Mouse (Mus musculus) lung, postnatal 0 days (tissue): ENCODE measurements around the gene Olfr979. TPM values are rescaled to one million over a fixed set of nuclear protein-coding genes. Genes with fewer than 3 reads are reported as not detected.
"Not testable (repeated sequence)": the region's sequence is repeated elsewhere in the genome, so short reads cannot be mapped to it uniquely, and the experiment has no call there.

Experiments
- ATAC-seq: fragments of 200-750 bp; cut with Nextera tagmentation; 2 replicates; pipeline ENCODE4 v1.8.0; 2017; ENCODE audit warnings: moderate library complexity
- DNase-seq: peaks from one replicate; pipeline ENCODE4 v3.0.0-alpha.2; 2016; ENCODE audit warnings: low spot score
- H3K27ac ChIP-seq: fragments of 300-500 bp; sonication (generic); 2 replicates; pipeline ENCODE4 v1.5.1; 2014; ENCODE audit warnings: antibody characterized with exemption, mild to moderate bottlenecking, low read length, mixed read lengths
- H3K27me3 ChIP-seq: fragments of 300-500 bp; sonication (generic); replicated peaks from 2 replicates; pipeline ENCODE4 v1.6.1; 2014; ENCODE audit warnings: low read length, mixed read lengths; ENCODE audit not compliant: insufficient read depth
- H3K36me3 ChIP-seq: fragments of 300-500 bp; sonication (generic); 2 replicates; pipeline ENCODE4 v1.6.1; 2014; ENCODE audit warnings: low read length, mixed read lengths; ENCODE audit not compliant: insufficient read depth
- H3K4me1 ChIP-seq: fragments of 300-500 bp; sonication (generic); 2 replicates; pipeline ENCODE4 v1.6.1; 2014; ENCODE audit warnings: antibody characterized with exemption, low read depth, low read length, mixed read lengths; ENCODE audit not compliant: insufficient read depth
- H3K4me2 ChIP-seq: fragments of 300-500 bp; sonication (generic); replicated peaks from 2 replicates; pipeline ENCODE4 v1.6.1; 2014; ENCODE audit warnings: low read depth, mild to moderate bottlenecking, low read length, moderate library complexity, mixed read lengths
- H3K4me3 ChIP-seq: fragments of 300-500 bp; sonication (generic); 2 replicates; pipeline ENCODE4 v1.5.1; 2014; ENCODE audit warnings: low read depth, low read length
- H3K9ac ChIP-seq: fragments of 300-500 bp; sonication (generic); replicated peaks from 2 replicates; pipeline ENCODE4 v1.6.1; 2014; ENCODE audit warnings: low read depth, mild to moderate bottlenecking
- H3K9me3 ChIP-seq: fragments of 300-500 bp; sonication (generic); 2 replicates; pipeline ENCODE4 v1.6.1; 2016; ENCODE audit warnings: low read length, mixed read lengths
- CTCF ChIP-seq: IDR thresholded peaks from 2 replicates; pipeline ENCODE4 v1.5.1; 2016; ENCODE audit warnings: antibody characterized with exemption, mild to moderate bottlenecking
- EP300 ChIP-seq: IDR thresholded peaks from 2 replicates; pipeline ENCODE4 v1.6.1; 2016; ENCODE audit warnings: antibody characterized with exemption, mild to moderate bottlenecking, control low read depth
- WGBS: fragments of 180-500 bp; shearing (Covaris S2); extraction: QIAGEN DNeasy Blood & Tissue Kit; methylation state at CpG from one replicate; pipeline ENCODE4 v1.1.7; 2014; 5-methylcytosine and 5-hydroxymethylcytosine counted together
- polyA plus RNA-seq: library from polyadenylated mRNA; unstranded; fragments of >200 nt; fragmentation: Nextera tagmentation; extraction: Ambion mirVana; gene quantifications from 2 replicates; pipeline ENCODE4 v1.2.1, GENCODE M21; 2015

The Olfr979 gene
- polyA plus RNA-seq, result not detected in 2 replicates

DNA sequence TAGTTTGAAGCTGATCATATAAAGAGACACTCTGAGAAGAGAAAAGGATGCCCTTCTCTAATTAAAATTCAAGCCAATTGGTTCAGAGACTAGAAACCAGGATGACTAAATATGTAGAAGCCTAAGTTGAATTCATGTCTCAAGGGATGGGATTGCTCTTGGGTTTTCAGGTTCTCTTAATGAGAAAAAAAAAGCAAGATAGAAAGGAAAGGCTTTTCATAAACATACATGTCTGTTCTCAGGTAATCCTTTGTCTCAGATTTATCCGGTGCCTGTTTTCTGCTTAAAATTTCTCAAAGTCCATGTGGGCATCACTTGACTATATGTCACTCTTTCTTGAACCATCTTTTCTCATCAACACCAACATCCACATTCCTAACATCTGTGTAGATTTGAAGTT is at the start of gene Olfr979:
TSS of gene Olfr979 (minus strand) at position 101 of the 400 bp plus-strand sequence.
- TF ChIP-seq CTCF, result no peak
- TF ChIP-seq EP300, result no peak
- H3K9me3 ChIP-seq, result no peaks in the 10 kb centered on the region
- H3K36me3 ChIP-seq, result no peaks in the 10 kb centered on the region
- H3K4me3 ChIP-seq, result no peak within 1 kb of the TSS
- no peak within 1 kb of the TSS for H3K9ac ChIP-seq
- H3K4me2 ChIP-seq, result no peak within 1 kb of the TSS
- no peak within 1 kb of the TSS for H3K27ac ChIP-seq
- WGBS, result 94% methylated on average over 1 of the region's 1 CpGs
- no peak for ATAC-seq
- H3K27me3 ChIP-seq, result no peaks in the 10 kb centered on the region
- H3K4me1 ChIP-seq, result no peaks in the 10 kb centered on the region
- DNase-seq, result no peak

DNA sequence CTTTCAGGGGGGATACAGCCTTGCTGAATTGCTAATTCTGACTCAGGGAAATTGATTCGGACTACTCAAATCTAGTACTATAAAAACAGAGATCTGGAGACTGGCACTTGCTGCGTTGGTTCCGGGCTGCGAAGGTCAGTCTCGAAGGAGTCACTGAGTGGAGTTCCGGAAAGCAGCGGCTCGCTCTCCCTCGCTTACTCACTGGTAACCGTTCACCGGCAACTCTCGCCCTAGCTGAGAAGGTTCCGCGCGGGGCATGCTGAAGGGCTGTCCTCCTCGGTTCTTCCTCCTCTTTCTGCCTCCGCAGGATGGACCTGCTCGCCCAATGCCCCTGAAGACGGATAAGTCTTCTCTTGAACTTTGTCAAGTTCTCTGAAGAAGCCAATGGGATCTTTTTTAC is 46.9 kb upstream of the Olfr979 start:
- Histone ChIP-seq H3K27me3 (no peaks in the 10 kb centered on the region), H3K4me2 (no peak overlapping the region), H3K4me3 (no peak overlapping the region), H3K9ac (no peak overlapping the region), H3K27ac (no peak overlapping the region), H3K9me3 (no peaks in the 10 kb centered on the region), H3K36me3 (no peaks in the 10 kb centered on the region), H3K4me1 (no peaks in the 10 kb centered on the region)
- WGBS, result 91% methylated on average over 19 of the region's 19 CpGs
- TF ChIP-seq EP300 (no peak), CTCF (no peak)
- DNase-seq (no peak), ATAC-seq (no peak)

DNA sequence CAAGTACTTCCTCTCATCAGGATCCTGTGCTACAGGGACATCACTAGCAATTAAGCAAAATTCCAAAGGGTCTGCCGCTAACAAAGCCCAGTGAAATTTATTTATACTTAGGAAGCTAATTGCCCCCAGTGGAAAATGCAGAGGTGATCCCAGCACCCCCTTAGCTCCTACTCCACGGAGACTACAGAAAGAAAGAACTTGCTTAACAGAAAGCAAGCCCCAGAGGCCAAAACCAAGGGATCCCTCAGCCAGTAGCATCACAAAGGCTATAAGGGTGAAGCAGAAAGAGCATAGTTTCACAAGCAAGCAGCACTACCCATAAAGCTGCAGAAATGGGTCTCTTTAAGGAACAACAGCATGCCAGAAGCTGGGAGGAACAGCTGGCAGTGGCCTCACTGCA is 17.9 kb upstream of the Olfr979 start, which contains the start of gene Olfr981:
TSS of gene Olfr981 (plus strand) at position 301 of the 400 bp plus-strand sequence.
- Histone ChIP-seq H3K27me3 (no peaks in the 10 kb centered on the region), H3K4me3 (no peak within 1 kb of the TSS), H3K9me3 (no peaks in the 10 kb centered on the region), H3K9ac (no peak within 1 kb of the TSS), H3K27ac (no peak within 1 kb of the TSS), H3K4me2 (no peak within 1 kb of the TSS), H3K36me3 (no peaks in the 10 kb centered on the region), H3K4me1 (no peaks in the 10 kb centered on the region)
- 61% methylated on average over 2 of the region's 2 CpGs for WGBS
- ATAC-seq (no peak), DNase-seq (no peak)
- TF ChIP-seq EP300 (no peak), CTCF (no peak)

DNA sequence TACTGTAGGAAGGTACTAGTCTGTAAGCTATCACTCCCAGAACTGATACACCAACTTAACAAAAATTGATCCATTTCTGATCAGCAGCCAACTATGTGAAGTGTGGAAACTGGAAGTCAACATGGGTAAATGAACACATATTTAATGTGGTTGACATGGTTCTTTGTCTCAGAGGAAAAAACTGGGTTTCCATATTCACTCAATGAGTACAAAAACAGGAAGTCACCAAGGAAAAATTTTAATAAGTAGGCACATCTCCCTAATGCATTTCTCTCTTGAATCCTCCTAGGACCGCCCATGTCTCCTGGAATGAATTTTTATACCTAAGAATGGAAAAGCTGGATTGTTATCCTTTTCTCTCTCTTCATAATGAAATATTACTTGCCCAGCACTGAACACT is 6.2 kb upstream of the Olfr979 start, which contains the start of gene Olfr980:
TSS of gene Olfr980 (minus strand) at position 101 of the 400 bp plus-strand sequence.
- 73% methylated on average over 1 of the region's 1 CpGs for WGBS

DNA sequence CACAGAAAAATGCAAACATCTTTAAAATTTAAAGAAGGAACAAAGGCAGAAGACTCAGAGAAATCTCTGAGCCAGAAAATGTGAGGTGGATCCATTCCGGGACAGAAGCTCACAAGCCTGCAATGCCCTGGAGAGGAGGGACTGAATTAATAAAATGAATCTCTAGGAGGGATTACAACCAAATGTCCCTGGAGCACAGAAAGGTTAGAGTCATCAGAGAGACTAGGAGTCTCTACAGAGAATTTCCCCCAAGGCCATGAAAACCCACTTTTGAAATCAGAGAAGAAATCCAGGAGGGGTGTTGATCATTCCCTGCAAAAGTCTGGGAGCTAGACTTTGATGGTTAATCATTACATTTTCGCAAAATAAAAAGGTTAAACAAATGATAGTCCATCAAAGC is 11.5 kb downstream of the Olfr979 start, which contains the start of gene Olfr978:
TSS of gene Olfr978 (plus strand) at position 301 of the 400 bp plus-strand sequence.
- Histone ChIP-seq H3K27ac (no peak within 1 kb of the TSS), H3K27me3 (no peaks in the 10 kb centered on the region), H3K4me2 (no peak within 1 kb of the TSS), H3K9ac (no peak within 1 kb of the TSS), H3K4me3 (no peak within 1 kb of the TSS), H3K4me1 (no peaks in the 10 kb centered on the region), H3K36me3 (no peaks in the 10 kb centered on the region), H3K9me3 (no peaks in the 10 kb centered on the region)
- no peak for DNase-seq
- ATAC-seq, result no peak
- TF ChIP-seq EP300 (no peak), CTCF (no peak)
- 81% methylated on average over 2 of the region's 2 CpGs for WGBS

More for the DNA sequence above, 6.2 kb upstream of the Olfr979 start, which contains the start of gene Olfr980:
- no peaks in the 10 kb centered on the region for H3K36me3 ChIP-seq
- no peak within 1 kb of the TSS for H3K4me2 ChIP-seq
- no peak within 1 kb of the TSS for H3K9ac ChIP-seq
- no peaks in the 10 kb centered on the region for H3K27me3 ChIP-seq
- no peak for ATAC-seq
- no peaks in the 10 kb centered on the region for H3K4me1 ChIP-seq
- DNase-seq, result no peak
- no peak within 1 kb of the TSS for H3K27ac ChIP-seq
- H3K4me3 ChIP-seq, result no peak within 1 kb of the TSS
- TF ChIP-seq EP300 (no peak), CTCF (no peak)
- H3K9me3 ChIP-seq, result no peaks in the 10 kb centered on the region

DNA sequence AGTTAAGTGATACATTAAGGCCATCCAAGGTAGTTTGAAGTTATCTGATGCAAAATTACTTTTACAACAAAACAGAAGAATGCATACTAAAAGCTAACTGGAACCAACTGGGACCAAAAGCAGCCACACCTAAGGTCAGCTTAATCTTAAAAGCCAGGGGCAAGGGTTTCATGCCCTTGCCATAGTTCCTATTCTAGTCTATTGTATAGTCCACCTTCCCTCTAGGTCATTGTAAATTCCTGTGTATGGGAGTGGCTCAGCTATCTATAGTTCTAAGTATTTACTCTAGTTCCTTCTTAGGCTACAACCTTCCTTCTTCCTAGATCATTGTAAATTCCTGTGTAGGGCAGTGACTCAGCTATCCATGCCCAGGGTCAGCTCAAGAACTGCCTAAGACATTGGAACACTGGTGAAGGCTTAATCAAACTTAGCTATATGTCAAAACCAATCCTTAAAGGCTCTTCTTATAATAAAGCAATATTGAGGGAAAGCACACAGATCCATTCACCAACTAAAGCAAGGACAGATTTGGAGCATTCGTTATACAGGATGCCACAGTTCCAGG is 26.6 kb downstream of the Olfr979 start:
- not testable (repeated sequence) for H3K9me3 ChIP-seq, ATAC-seq, DNase-seq, H3K27me3 ChIP-seq, H3K27ac ChIP-seq, H3K4me2 ChIP-seq, H3K36me3 ChIP-seq, H3K9ac ChIP-seq, H3K4me1 ChIP-seq, H3K4me3 ChIP-seq
- 84% methylated on average over 1 of the region's 1 CpGs for WGBS

DNA sequence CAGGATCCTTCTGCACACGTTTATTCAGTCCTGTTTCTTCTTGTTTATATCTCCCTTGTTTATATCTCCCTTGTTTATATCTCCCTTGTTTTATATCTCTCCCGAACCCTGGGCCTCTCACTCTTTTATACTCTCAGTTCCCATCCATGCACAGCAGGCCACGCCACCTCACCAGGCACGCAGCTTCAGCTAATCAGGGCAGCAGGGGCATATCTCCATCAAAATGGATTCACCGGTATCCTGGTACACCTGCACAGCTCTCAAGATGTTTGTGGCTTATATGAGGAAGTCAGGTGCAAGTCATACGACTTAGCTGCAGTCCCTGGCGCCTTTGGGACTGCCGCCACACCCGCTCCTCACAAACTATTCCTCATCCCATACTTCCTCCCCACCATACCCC is 42.2 kb downstream of the Olfr979 start, which contains the start of gene Olfr976:
TSS of gene Olfr976 (minus strand) at position 101 of the 400 bp plus-strand sequence.
- WGBS, result 77% methylated on average over 7 of the region's 9 CpGs
- not testable (repeated sequence) for H3K4me3 ChIP-seq, H3K4me1 ChIP-seq, H3K27me3 ChIP-seq, ATAC-seq, H3K4me2 ChIP-seq, H3K36me3 ChIP-seq, H3K9me3 ChIP-seq, H3K27ac ChIP-seq, H3K9ac ChIP-seq, DNase-seq
